Mouse (Mus musculus) mouse trophoblast stem cell (cell line): ENCODE measurements around the gene Glt8d1.

ENCODE experiments used
- in situ Hi-C, 2 experiments: fragments of 300-500 bp; cut with MseI, MboI; formaldehyde crosslinking; loops; 2 replicates in 1 of 2; 3 replicates in 1 of 2; pipeline ENCODE4 v1.15.1; 2025

Glt8d1 gene

DNA sequence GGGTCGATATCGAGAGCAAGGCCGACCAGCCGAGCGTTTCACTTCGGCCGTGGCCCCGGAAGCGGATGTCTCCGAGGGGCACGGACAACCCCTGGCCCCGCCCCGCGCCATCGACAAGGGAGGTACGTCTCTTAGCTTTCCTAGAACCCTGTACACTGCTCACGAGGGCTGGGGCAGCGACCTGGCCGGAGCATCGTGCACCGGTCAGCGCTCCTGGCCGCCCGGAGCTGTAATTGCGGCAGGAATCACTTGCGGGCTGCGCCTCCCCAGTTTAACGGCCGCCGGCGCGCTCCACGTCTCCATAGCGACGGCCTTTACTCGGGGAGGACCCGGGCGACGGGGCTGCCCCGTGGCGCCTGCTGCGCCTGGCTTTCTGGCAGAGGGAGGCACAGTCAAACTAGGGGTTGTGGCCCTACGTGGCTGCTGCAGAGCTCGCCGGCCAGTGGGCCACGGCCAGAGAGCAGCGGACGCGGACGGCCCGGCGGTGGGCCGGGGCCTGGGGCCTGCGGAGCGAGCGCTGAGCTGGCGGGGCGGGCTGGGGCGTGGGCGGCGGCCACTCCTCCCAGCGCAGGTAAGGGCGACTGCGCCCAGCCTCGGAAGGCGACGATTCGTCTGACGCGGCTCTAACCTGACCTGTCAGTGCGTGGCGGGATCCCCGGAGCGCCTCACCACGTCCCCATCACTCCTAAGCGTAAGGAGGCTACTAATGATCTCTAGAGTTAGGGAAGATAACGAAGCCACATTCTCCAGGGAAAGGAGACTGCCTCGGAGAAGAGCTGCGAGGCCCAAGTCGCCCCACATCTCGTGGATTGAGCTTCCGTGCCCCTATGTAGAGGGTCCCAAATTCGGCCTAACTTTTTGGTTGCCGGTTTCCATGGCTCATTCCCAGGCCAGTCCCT lies at the start of gene Glt8d1, which contains the start of gene Spcs1:
Gene Glt8d1 (plus strand): TSS at position 94 of the 899 bp plus-strand sequence.
Gene Spcs1 (minus strand): TSS at position 366 of the 899 bp plus-strand sequence.
- in situ Hi-C loops: no loop called here

DNA sequence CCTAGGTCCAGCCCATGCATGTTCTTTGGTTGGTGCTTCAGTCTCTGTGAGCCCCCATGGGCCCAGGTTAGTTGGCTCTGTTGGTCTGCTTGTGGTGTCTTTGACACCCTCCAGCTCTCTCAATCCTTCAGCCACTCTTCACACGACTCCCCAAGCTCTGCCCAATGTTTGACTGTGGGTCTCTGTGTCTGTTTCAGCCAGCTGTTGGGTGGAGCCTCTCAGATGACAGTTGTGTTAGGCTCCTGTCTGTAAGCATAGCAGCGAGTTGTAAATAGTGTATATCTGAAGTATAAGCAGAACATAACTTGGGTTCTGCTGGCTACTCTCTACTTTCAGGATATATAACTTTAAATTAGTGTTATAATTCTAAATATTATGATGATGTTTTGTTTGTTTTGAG lies 42.7 kb upstream of the Glt8d1 start:
- in situ Hi-C loops: no loop called here

DNA sequence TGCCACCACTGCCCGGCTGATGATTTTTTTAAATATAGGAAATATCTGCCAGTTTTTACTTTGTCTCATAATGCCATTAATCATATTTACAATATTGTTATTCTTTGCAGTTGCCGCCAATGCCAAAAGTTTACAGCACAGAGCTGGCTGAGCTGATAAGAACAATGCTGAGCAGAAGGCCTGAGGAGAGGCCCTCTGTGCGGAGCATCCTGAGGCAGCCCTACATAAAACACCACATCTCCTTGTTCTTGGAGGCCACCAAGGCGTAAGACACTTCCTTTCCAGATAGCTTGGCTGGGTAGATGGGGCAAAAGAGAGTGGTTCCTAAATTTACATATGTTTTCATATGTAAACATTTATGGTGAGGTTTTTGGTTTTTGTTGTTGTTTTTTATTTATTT lies 42.2 kb upstream of the Glt8d1 start:
- in situ Hi-C loops: no loop called here

- in situ Hi-C loops: no loop called here
Observed at GRCm38 (mm10) chr14:30960366-30960765, 40.8 kb upstream of the Glt8d1 start.

DNA sequence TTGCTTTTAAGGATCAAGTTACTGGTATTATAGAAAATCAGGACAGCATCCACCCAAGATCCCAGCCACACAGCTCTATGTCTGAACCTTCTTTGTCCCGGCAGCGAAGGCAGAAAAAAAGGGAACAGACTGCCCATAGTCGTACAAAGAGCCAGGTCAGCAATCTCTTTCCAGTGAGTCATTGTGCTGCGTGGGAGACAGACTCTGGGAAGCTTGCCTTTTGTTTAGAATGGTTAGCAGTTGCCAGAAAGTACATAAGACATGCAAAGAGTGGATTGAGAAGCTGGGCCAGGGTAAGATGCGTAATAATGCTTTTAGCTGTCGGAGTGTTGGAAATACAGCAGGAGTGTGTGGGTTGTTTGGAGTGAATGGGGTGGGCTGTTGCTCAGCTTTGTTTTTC lies 27.0 kb upstream of the Glt8d1 start:
- in situ Hi-C loops: no loop called here

- in situ Hi-C loops: no loop called here
Observed at GRCm38 (mm10) chr14:30976222-30976621, 25.0 kb upstream of the Glt8d1 start.

- in situ Hi-C loops: no loop called here
Observed at GRCm38 (mm10) chr14:30996417-30996816, 4.8 kb upstream of the Glt8d1 start.

GRCm38 (mm10) chr14:31000356-31000755 lies 844 bp upstream of the Glt8d1 start:
- in situ Hi-C loops: no loop called here

GRCm38 (mm10) chr14:31000816-31001306 lies 339 bp upstream of the Glt8d1 start:
- in situ Hi-C loops: no loop called here

DNA sequence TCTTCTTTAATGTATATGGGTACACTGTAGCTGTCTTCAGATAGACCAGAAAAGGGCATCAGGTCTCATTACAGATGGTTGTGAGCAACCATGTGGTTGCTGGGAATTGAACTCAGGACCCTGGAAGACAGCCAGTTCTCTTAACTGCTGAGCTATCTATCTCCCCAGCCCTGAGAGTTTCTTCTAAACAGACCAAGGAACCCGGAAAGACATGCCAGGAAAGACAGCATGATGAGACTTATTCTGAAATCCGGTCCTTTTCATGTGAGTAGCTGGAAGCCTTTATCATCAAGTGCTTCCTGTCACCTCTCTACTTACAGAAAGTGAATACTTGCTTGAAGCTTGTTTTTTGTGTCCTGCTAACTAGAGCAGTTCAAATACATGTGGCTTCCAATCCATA lies 3.3 kb downstream of the Glt8d1 start:
- in situ Hi-C loops: no loop called here

GRCm38 (mm10) chr14:31006779-31007178 lies 5.6 kb downstream of the Glt8d1 start:
- in situ Hi-C loops: no loop called here

DNA sequence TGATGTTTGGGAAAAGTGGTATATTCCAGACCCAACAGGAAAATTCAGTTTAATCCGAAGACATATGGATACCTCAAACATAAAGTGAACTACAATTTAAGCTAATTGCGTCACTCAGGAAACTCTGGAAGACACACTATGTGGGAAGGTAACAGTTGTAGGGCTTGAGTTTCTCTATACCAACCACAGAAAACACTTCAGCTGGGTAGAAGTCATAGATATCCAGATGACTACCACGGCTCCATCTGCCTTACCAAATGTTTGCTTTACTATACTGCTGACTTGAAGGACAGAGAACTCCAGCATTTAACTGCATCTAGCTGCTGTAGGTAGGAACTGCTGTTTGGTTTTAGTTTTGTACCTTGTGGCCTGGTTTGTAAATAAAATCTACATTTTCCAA lies 10.4 kb downstream of the Glt8d1 start:
- in situ Hi-C loops: no loop called here

DNA sequence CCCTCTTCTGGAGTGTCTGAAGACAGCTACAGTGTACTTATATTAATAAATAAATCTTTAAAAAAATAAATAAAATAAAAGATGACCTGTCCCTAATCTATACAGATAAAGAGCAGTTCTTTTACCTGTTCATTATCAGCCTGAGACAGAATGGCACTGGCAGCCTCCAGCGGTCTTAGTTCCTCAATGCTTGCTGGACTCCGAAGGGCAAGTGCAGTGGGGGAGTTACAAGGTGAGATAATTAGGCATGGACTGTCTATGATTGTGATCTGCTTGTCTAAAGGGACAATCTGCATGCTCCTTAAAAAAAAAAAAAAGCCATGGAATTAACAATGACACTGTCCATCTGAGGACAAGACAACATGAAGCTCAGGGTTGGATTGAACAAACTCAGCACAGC lies 12.7 kb downstream of the Glt8d1 start:
- in situ Hi-C loops: no loop called here

DNA sequence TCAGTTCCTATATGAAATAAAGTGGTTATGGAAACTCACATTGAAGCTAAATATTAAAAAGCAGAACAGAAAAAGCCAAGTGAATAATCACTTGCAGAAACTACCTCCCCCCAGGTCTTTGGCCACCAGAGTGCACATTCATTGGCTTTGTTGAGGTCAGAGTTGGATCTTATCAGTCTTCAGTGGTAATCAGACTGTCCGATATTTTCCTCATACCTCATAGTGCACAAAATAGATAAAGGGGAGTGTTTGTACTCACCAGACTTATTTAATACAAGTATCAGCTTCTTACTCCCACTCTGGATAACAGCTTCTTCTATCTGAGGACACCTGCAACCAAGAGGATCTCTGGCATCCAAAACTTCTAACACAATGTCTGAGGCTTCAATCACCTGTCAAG lies 14.9 kb downstream of the Glt8d1 start:
- in situ Hi-C loops: no loop called here

GRCm38 (mm10) chr14:31017854-31018253 lies 16.7 kb downstream of the Glt8d1 start:
- in situ Hi-C loops: no loop called here

GRCm38 (mm10) chr14:31018860-31019291 lies 17.7 kb downstream of the Glt8d1 start, which contains the start of the genes Pbrm1 and Gnl3:
Pbrm1 (plus strand) TSS chr14:31019138.
Gnl3 (minus strand) TSS chr14:31019152.
- in situ Hi-C loops: no loop called here

GRCm38 (mm10) chr14:31019331-31020205 lies 18.4 kb downstream of the Glt8d1 start:
- in situ Hi-C loops: no loop called here

- in situ Hi-C loops: no loop called here
Observed at GRCm38 (mm10) chr14:31022579-31022978, 21.4 kb downstream of the Glt8d1 start.

GRCm38 (mm10) chr14:31025785-31026184 lies 24.6 kb downstream of the Glt8d1 start:
- in situ Hi-C loops: no loop called here

- in situ Hi-C loops: no loop called here
Observed at GRCm38 (mm10) chr14:31045296-31045695, 44.1 kb downstream of the Glt8d1 start.

GRCm38 (mm10) chr14:31045817-31046216 lies 44.6 kb downstream of the Glt8d1 start:
- in situ Hi-C loops: no loop called here
